Mouse (Mus musculus): Measurements from ENCODE around the gene Lmf1. TPM values are rescaled to one million over a fixed set of nuclear protein-coding genes. Genes with fewer than 3 reads are reported as not detected.

The Lmf1 gene
- polyA plus RNA-seq, 1 experiment, result 34.8 TPM

DNA sequence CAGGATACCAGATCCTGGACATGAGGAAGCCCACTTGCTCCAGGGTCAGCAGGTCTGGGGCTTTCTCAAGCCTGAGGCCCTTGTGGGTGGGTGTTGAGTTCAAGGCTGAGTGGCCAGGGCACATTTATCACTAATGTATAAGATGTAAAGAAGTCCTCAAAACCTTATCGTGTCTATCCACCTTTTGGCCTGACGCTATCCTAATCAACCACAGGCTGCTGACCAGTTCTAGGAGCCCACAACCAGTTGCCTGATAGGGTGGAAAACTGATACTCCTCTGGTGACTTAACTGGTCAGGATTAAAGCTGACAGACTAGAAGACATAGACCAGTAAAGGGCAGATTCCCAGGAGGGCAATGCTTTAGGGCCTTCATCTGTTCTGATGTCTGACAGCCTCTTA is 131.1 kb downstream of the Lmf1 start:
- Histone ChIP-seq H3K27me3 (replicated peaks) (peaks cover 55% of the 10 kb centered on the region), H3K4me3 (replicated peaks) (no peak overlapping the region), H3K9me3 (peaks cover 37% of the 10 kb centered on the region), H3K36me3 (replicated peaks; ENCODE audit: low read length) (no peaks in the 10 kb centered on the region), H3K4me1 (no peaks in the 10 kb centered on the region)
- TF ChIP-seq GATA1 (IDR thresholded peaks at IDR 0.05; ENCODE audit: borderline replicate concordance, low read length) (no peak), FLI1 (IDR thresholded peaks at IDR 0.05; ENCODE audit: low read length) (no peak)

DNA sequence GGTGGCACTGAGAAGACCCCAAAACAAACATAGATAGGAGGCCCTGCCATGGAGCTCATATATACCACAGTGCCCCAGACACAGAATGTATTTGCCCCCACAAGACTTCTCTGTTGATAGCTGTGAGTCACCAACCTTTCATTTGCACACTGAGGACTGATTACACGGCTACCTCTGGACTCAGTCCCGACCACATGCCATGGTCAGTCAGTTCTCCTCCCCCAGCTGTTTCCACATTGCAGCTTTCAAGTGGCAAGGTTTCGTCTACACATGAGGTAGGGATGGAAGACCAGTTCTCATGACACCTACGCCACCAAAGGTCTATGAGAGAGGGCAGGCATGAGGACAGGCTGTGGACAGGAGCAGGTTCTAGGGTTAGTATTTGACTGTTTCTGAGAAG is 132.3 kb downstream of the Lmf1 start:
- Histone ChIP-seq H3K27me3 (replicated peaks) (peaks cover 63% of the 10 kb centered on the region), H3K4me3 (replicated peaks) (no peak overlapping the region), H3K4me1 (no peaks in the 10 kb centered on the region), H3K36me3 (replicated peaks; ENCODE audit: low read length) (no peaks in the 10 kb centered on the region), H3K9me3 (peaks cover 37% of the 10 kb centered on the region)
- TF ChIP-seq GATA1 (IDR thresholded peaks at IDR 0.05; ENCODE audit: borderline replicate concordance, low read length) (no peak), FLI1 (IDR thresholded peaks at IDR 0.05; ENCODE audit: low read length) (no peak)

Other genes starting within 250 kb of the Lmf1 start
- 0.23 TPM in 1 of 2 replicates, not detected in the other for gene Tpsab1, start 233.5 kb upstream of the Lmf1 start, polyA plus RNA-seq (2012; ENCODE audit: insufficient read depth, low replicate concordance)
- 0.26 TPM in 1 of 2 replicates, not detected in the other for gene Tpsb2, start 212.8 kb upstream of the Lmf1 start, polyA plus RNA-seq (2012; ENCODE audit: insufficient read depth, low replicate concordance)
- gene Tpsg1, start 209.8 kb upstream of the Lmf1 start, polyA plus RNA-seq (2012; ENCODE audit: insufficient read depth, low replicate concordance), result not detected in 2 replicates
- gene Cacna1h, start 145.3 kb upstream of the Lmf1 start, polyA plus RNA-seq (2012; ENCODE audit: insufficient read depth, low replicate concordance), result not detected in 2 replicates
- gene Tekt4, start 124.5 kb upstream of the Lmf1 start, polyA plus RNA-seq (2012; ENCODE audit: insufficient read depth, low replicate concordance), result not detected in 2 replicates
- not detected in 2 replicates for gene Sstr5, start 81.8 kb upstream of the Lmf1 start, polyA plus RNA-seq (2012; ENCODE audit: insufficient read depth, low replicate concordance)
- 3.8 TPM in 1 of 2 replicates, not detected in the other for gene Sox8, start 8.4 kb upstream of the Lmf1 start, polyA plus RNA-seq (2012; ENCODE audit: insufficient read depth, low replicate concordance)
- gene Gng13, start 138.1 kb downstream of the Lmf1 start, polyA plus RNA-seq (2012; ENCODE audit: insufficient read depth, low replicate concordance), result not detected in 2 replicates
- 4.6 and 30.7 TPM in 2 replicates for gene Chtf18, start 148.3 kb downstream of the Lmf1 start, polyA plus RNA-seq (2012; ENCODE audit: insufficient read depth, low replicate concordance)
- 27.9 and 63.5 TPM in 2 replicates for gene Rpusd1, start 148.6 kb downstream of the Lmf1 start, polyA plus RNA-seq (2012; ENCODE audit: insufficient read depth, low replicate concordance)
- gene Mslnl, start 157.0 kb downstream of the Lmf1 start, polyA plus RNA-seq (2012; ENCODE audit: insufficient read depth, low replicate concordance), result 1.1 TPM in 1 of 2 replicates, not detected in the other
- not detected in 2 replicates for gene Msln, start 175.3 kb downstream of the Lmf1 start, polyA plus RNA-seq (2012; ENCODE audit: insufficient read depth, low replicate concordance)
- 5.5 and 12.7 TPM in 2 replicates for gene Narfl, start 194.7 kb downstream of the Lmf1 start, polyA plus RNA-seq (2012; ENCODE audit: insufficient read depth, low replicate concordance)
- gene Haghl, start 206.6 kb downstream of the Lmf1 start, polyA plus RNA-seq (2012; ENCODE audit: insufficient read depth, low replicate concordance), result 14.8 and 29.7 TPM in 2 replicates
- not detected in 2 replicates for gene Ccdc78, start 207.5 kb downstream of the Lmf1 start, polyA plus RNA-seq (2012; ENCODE audit: insufficient read depth, low replicate concordance)
- gene Fam173a, start 213.8 kb downstream of the Lmf1 start, polyA plus RNA-seq (2012; ENCODE audit: insufficient read depth, low replicate concordance), result 17.4 and 23.4 TPM in 2 replicates
- not detected in 2 replicates for gene AC134908.4, start 216.6 kb downstream of the Lmf1 start, polyA plus RNA-seq (2012; ENCODE audit: insufficient read depth, low replicate concordance)
- gene Metrn, start 218.1 kb downstream of the Lmf1 start, polyA plus RNA-seq (2012; ENCODE audit: insufficient read depth, low replicate concordance), result 59.9 and 91.1 TPM in 2 replicates
- 0.15 TPM in 1 of 2 replicates, not detected in the other for gene Fbxl16, start 230.0 kb downstream of the Lmf1 start, polyA plus RNA-seq (2012; ENCODE audit: insufficient read depth, low replicate concordance)
- gene Wdr24, start 244.5 kb downstream of the Lmf1 start, polyA plus RNA-seq (2012; ENCODE audit: insufficient read depth, low replicate concordance), result 6.4 and 8.2 TPM in 2 replicates
- gene Jmjd8, start 249.8 kb downstream of the Lmf1 start, polyA plus RNA-seq (2012; ENCODE audit: insufficient read depth, low replicate concordance), result 2.4 and 7.8 TPM in 2 replicates

Data from megakaryocyte, embryonic 14.5 days (primary cell).